Mouse (Mus musculus) embryonic facial prominence, embryonic 10.5 days (tissue): Measurements from ENCODE around the gene Cenpb. TPM values are rescaled to one million over a fixed set of nuclear protein-coding genes. Genes with fewer than 3 reads are reported as not detected.
"Not testable (repeated sequence)": the region's sequence is repeated elsewhere in the genome, so short reads cannot be mapped to it uniquely, and the experiment has no call there.

ENCODE experiments used
- DNase-seq: peaks from one replicate; pipeline ENCODE4 v3.0.0-alpha.2; 2017; ENCODE audit warnings: low spot score
- H3K27ac ChIP-seq: fragments of 300-500 bp; sonication (generic); replicated peaks from 2 replicates; pipeline ENCODE4 v1.5.1; 2016; ENCODE audit warnings: mild to moderate bottlenecking
- H3K27me3 ChIP-seq: fragments of 300-500 bp; sonication (generic); replicated peaks from 2 replicates; pipeline ENCODE4 v1.6.1; 2016; ENCODE audit warnings: low read depth, mild to moderate bottlenecking; ENCODE audit not compliant: poor library complexity, severe bottlenecking
- H3K36me3 ChIP-seq: fragments of 300-500 bp; sonication (generic); replicated peaks from 2 replicates; pipeline ENCODE4 v1.6.1; 2016; ENCODE audit warnings: mild to moderate bottlenecking, moderate library complexity
- H3K4me1 ChIP-seq: fragments of 300-500 bp; sonication (generic); 2 replicates; pipeline ENCODE4 v1.6.1; 2016
- H3K4me3 ChIP-seq: fragments of 300-500 bp; sonication (generic); 2 replicates; pipeline ENCODE4 v1.5.1; 2016; ENCODE audit warnings: mild to moderate bottlenecking, moderate library complexity
- H3K9me3 ChIP-seq: fragments of 300-500 bp; sonication (generic); 2 replicates; pipeline ENCODE4 v1.6.1; 2016; ENCODE audit warnings: mild to moderate bottlenecking
- WGBS: fragments of 180-500 bp; shearing (Covaris S2); methylation state at CpG from one replicate; pipeline ENCODE4 v1.1.7; 2016; 5-methylcytosine and 5-hydroxymethylcytosine counted together
- polyA plus RNA-seq: library from polyadenylated mRNA; unstranded; fragments of >200 nt; fragmentation: Nextera tagmentation; extraction: Ambion mirVana; gene quantifications from 2 replicates; pipeline ENCODE4 v1.2.1, GENCODE M21; 2016

The Cenpb gene
- polyA plus RNA-seq = 7.4 and 7.6 TPM in 2 replicates

GRCm38 (mm10) chr2:131179990-131180587, at the start of gene Cenpb:
Cenpb (minus strand) TSS chr2:131180067.
- H3K4me1 ChIP-seq = peaks cover 45% of the 10 kb centered on the region
- H3K9me3 ChIP-seq = no peaks in the 10 kb centered on the region
- H3K36me3 ChIP-seq = peaks cover 31% of the 10 kb centered on the region
- H3K27ac ChIP-seq = peak within 1 kb of the TSS; percentile 92
- no peaks in the 10 kb centered on the region for H3K27me3 ChIP-seq
- peak within 1 kb of the TSS; percentile 88 for H3K4me3 ChIP-seq
- 2% methylated on average over 57 of the region's 57 CpGs for WGBS
- peak; percentile 91 for DNase-seq

GRCm38 (mm10) chr2:131227243-131227642, 47.4 kb upstream of the Cenpb start:
- Histone ChIP-seq H3K27me3 (no peaks in the 10 kb centered on the region), H3K4me1 (no peaks in the 10 kb centered on the region), H3K27ac (no peak overlapping the region), H3K4me3 (no peak overlapping the region), H3K9me3 (no peaks in the 10 kb centered on the region), H3K36me3 (no peaks in the 10 kb centered on the region)
- no peak for DNase-seq
- 92% methylated on average over 3 of the region's 3 CpGs for WGBS

- not testable (repeated sequence) for H3K36me3 ChIP-seq, H3K9me3 ChIP-seq, H3K4me1 ChIP-seq, DNase-seq, H3K27me3 ChIP-seq, H3K4me3 ChIP-seq, H3K27ac ChIP-seq
- 82% methylated on average over 2 of the region's 2 CpGs for WGBS
Measured at GRCm38 (mm10) chr2:131226669-131227068, 46.8 kb upstream of the Cenpb start.

GRCm38 (mm10) chr2:131225178-131225577, 45.3 kb upstream of the Cenpb start:
- Histone ChIP-seq H3K4me3 (no peak overlapping the region), H3K27ac (no peak overlapping the region), H3K27me3 (no peaks in the 10 kb centered on the region), H3K9me3 (no peaks in the 10 kb centered on the region), H3K36me3 (no peaks in the 10 kb centered on the region), H3K4me1 (no peaks in the 10 kb centered on the region)
- DNase-seq = no peak
- 85% methylated on average over 6 of the region's 6 CpGs for WGBS

GRCm38 (mm10) chr2:131223569-131223968, 43.7 kb upstream of the Cenpb start:
- Histone ChIP-seq H3K36me3 (no peaks in the 10 kb centered on the region), H3K9me3 (no peaks in the 10 kb centered on the region), H3K4me3 (no peak overlapping the region), H3K27me3 (no peaks in the 10 kb centered on the region), H3K27ac (no peak overlapping the region), H3K4me1 (no peaks in the 10 kb centered on the region)
- no peak for DNase-seq
- WGBS = 60% methylated on average over 1 of the region's 1 CpGs

- 71% methylated on average over 5 of the region's 5 CpGs for WGBS
- Histone ChIP-seq H3K27me3 (no peaks in the 10 kb centered on the region), H3K4me3 (no peak overlapping the region), H3K36me3 (no peaks in the 10 kb centered on the region), H3K4me1 (no peaks in the 10 kb centered on the region), H3K9me3 (no peaks in the 10 kb centered on the region), H3K27ac (no peak overlapping the region)
- no peak for DNase-seq
Measured at GRCm38 (mm10) chr2:131222562-131222961, 42.7 kb upstream of the Cenpb start.

GRCm38 (mm10) chr2:131221853-131222515, 42.1 kb upstream of the Cenpb start:
- no peak for DNase-seq
- Histone ChIP-seq H3K36me3 (no peaks in the 10 kb centered on the region), H3K9me3 (no peaks in the 10 kb centered on the region), H3K4me1 (no peaks in the 10 kb centered on the region), H3K27me3 (no peaks in the 10 kb centered on the region), H3K4me3 (no peak overlapping the region), H3K27ac (no peak overlapping the region)
- 72% methylated on average over 3 of the region's 3 CpGs for WGBS

- DNase-seq = no peak
- 83% methylated on average over 4 of the region's 4 CpGs for WGBS
- no peaks in the 10 kb centered on the region for H3K9me3 ChIP-seq
- no peaks in the 10 kb centered on the region for H3K27me3 ChIP-seq
- H3K27ac ChIP-seq = no peak overlapping the region
- H3K36me3 ChIP-seq = no peaks in the 10 kb centered on the region
- no peak overlapping the region for H3K4me3 ChIP-seq
- H3K4me1 ChIP-seq = no peaks in the 10 kb centered on the region
Measured at GRCm38 (mm10) chr2:131220030-131220429, 40.2 kb upstream of the Cenpb start.

GRCm38 (mm10) chr2:131215941-131216858, 36.3 kb upstream of the Cenpb start:
- peaks cover 4% of the 10 kb centered on the region for H3K4me1 ChIP-seq
- H3K27ac ChIP-seq = no peak overlapping the region
- H3K4me3 ChIP-seq = no peak overlapping the region
- no peaks in the 10 kb centered on the region for H3K9me3 ChIP-seq
- WGBS = 89% methylated on average over 7 of the region's 7 CpGs
- H3K36me3 ChIP-seq = peaks cover 20% of the 10 kb centered on the region
- H3K27me3 ChIP-seq = no peaks in the 10 kb centered on the region
- DNase-seq = no peak

GRCm38 (mm10) chr2:131213773-131214172, 33.9 kb upstream of the Cenpb start:
- WGBS = 90% methylated on average over 7 of the region's 7 CpGs
- no peak overlapping the region for H3K27ac ChIP-seq
- no peak overlapping the region for H3K4me3 ChIP-seq

GRCm38 (mm10) chr2:131211026-131211615, 31.3 kb upstream of the Cenpb start:
- peak overlapping the region; percentile 93 for H3K27ac ChIP-seq
- no peak for DNase-seq
- peaks cover 20% of the 10 kb centered on the region for H3K36me3 ChIP-seq
- H3K4me1 ChIP-seq = peaks cover 18% of the 10 kb centered on the region
- no peaks in the 10 kb centered on the region for H3K9me3 ChIP-seq
- peak overlapping the region; percentile 65 for H3K4me3 ChIP-seq
- no peaks in the 10 kb centered on the region for H3K27me3 ChIP-seq
- WGBS = 78% methylated on average over 9 of the region's 9 CpGs

More at GRCm38 (mm10) chr2:131213773-131214172, 33.9 kb upstream of the Cenpb start:
- Histone ChIP-seq H3K27me3 (no peaks in the 10 kb centered on the region), H3K9me3 (no peaks in the 10 kb centered on the region), H3K4me1 (peaks cover 18% of the 10 kb centered on the region), H3K36me3 (peaks cover 20% of the 10 kb centered on the region)
- DNase-seq = no peak
